Mouse (Mus musculus): Measurements from ENCODE around the gene Appl1. TPM values are rescaled to one million over a fixed set of nuclear protein-coding genes. Genes with fewer than 3 reads are reported as not detected.

The Appl1 gene
- polyA plus RNA-seq, 1 experiment from 2014 or later = 62.4 TPM

GRCm38 (mm10) chr14:26899490-26899889, 71.5 kb downstream of the Appl1 start:
- no peak for ATAC-seq
- Histone ChIP-seq H3K27me3 (replicated peaks; ENCODE audit: control insufficient read depth, insufficient read depth, low read length) (no peaks in the 10 kb centered on the region), H3K4me2 (ENCODE audit: low read length) (no peak overlapping the region), H3K9ac (ENCODE audit: low read length) (no peak overlapping the region), H3K27ac (ENCODE audit: low read depth, low read length) (no peak overlapping the region), H3K4me3 (ENCODE audit: low read depth, low read length) (no peak overlapping the region), H3K36me3 (ENCODE audit: control insufficient read depth, insufficient read depth, low read length) (no peaks in the 10 kb centered on the region), H3K9me3 (replicated peaks; ENCODE audit: control insufficient read depth, low read length) (no peaks in the 10 kb centered on the region), H3K4me1 (ENCODE audit: control insufficient read depth, insufficient read depth, low read length) (no peaks in the 10 kb centered on the region)
- WGBS = 89% methylated on average over 2 of the region's 2 CpGs
- DNase-seq (ENCODE audit: low spot score) = no peak

GRCm38 (mm10) chr14:26894392-26894791, 76.6 kb downstream of the Appl1 start, which contains the start of gene Asb14:
Gene Asb14, plus strand, starts transcription at chr14:26894557.
- no peaks in the 10 kb centered on the region for H3K4me1 ChIP-seq (ENCODE audit: control insufficient read depth, insufficient read depth, low read length)
- H3K9ac ChIP-seq (ENCODE audit: low read length) = no peak within 1 kb of the TSS
- ATAC-seq (no peak), DNase-seq (ENCODE audit: low spot score) (no peak)
- H3K27ac ChIP-seq (ENCODE audit: low read depth, low read length) = no peak within 1 kb of the TSS
- no peak within 1 kb of the TSS for H3K4me2 ChIP-seq (ENCODE audit: low read length)
- H3K27me3 ChIP-seq (replicated peaks; ENCODE audit: control insufficient read depth, insufficient read depth, low read length) = no peaks in the 10 kb centered on the region
- H3K9me3 ChIP-seq (replicated peaks; ENCODE audit: control insufficient read depth, low read length) = no peaks in the 10 kb centered on the region
- no peaks in the 10 kb centered on the region for H3K36me3 ChIP-seq (ENCODE audit: control insufficient read depth, insufficient read depth, low read length)
- H3K4me3 ChIP-seq (ENCODE audit: low read depth, low read length) = no peak within 1 kb of the TSS
- WGBS = 92% methylated on average over 4 of the region's 4 CpGs

GRCm38 (mm10) chr14:26890777-26891176, 80.3 kb downstream of the Appl1 start:
- Histone ChIP-seq H3K4me1 (ENCODE audit: control insufficient read depth, insufficient read depth, low read length) (no peaks in the 10 kb centered on the region), H3K9me3 (replicated peaks; ENCODE audit: control insufficient read depth, low read length) (no peaks in the 10 kb centered on the region), H3K4me3 (ENCODE audit: low read depth, low read length) (no peak overlapping the region), H3K9ac (ENCODE audit: low read length) (no peak overlapping the region), H3K27me3 (replicated peaks; ENCODE audit: control insufficient read depth, insufficient read depth, low read length) (no peaks in the 10 kb centered on the region), H3K36me3 (ENCODE audit: control insufficient read depth, insufficient read depth, low read length) (no peaks in the 10 kb centered on the region), H3K4me2 (ENCODE audit: low read length) (no peak overlapping the region), H3K27ac (ENCODE audit: low read depth, low read length) (no peak overlapping the region)
- WGBS = 94% methylated on average over 3 of the region's 3 CpGs
- ATAC-seq (no peak), DNase-seq (ENCODE audit: low spot score) (no peak)

- ATAC-seq = no peak
- DNase-seq (ENCODE audit: low spot score) = no peak
- WGBS = 57% methylated on average over 3 of the region's 3 CpGs
- H3K27ac ChIP-seq (ENCODE audit: low read depth, low read length) = no peak overlapping the region
- H3K4me1 ChIP-seq (ENCODE audit: control insufficient read depth, insufficient read depth, low read length) = no peaks in the 10 kb centered on the region
- no peak overlapping the region for H3K4me3 ChIP-seq (ENCODE audit: low read depth, low read length)
- no peaks in the 10 kb centered on the region for H3K36me3 ChIP-seq (ENCODE audit: control insufficient read depth, insufficient read depth, low read length)
- H3K4me2 ChIP-seq (ENCODE audit: low read length) = no peak overlapping the region
- H3K27me3 ChIP-seq (replicated peaks; ENCODE audit: control insufficient read depth, insufficient read depth, low read length) = no peaks in the 10 kb centered on the region
- no peak overlapping the region for H3K9ac ChIP-seq (ENCODE audit: low read length)
- no peaks in the 10 kb centered on the region for H3K9me3 ChIP-seq (replicated peaks; ENCODE audit: control insufficient read depth, low read length)
Observed at GRCm38 (mm10) chr14:26887244-26887643, 83.8 kb downstream of the Appl1 start.

GRCm38 (mm10) chr14:26881700-26882099, 89.3 kb downstream of the Appl1 start:
- H3K27me3 ChIP-seq (replicated peaks; ENCODE audit: control insufficient read depth, insufficient read depth, low read length) = no peaks in the 10 kb centered on the region
- no peak overlapping the region for H3K4me3 ChIP-seq (ENCODE audit: low read depth, low read length)
- H3K9me3 ChIP-seq (replicated peaks; ENCODE audit: control insufficient read depth, low read length) = no peaks in the 10 kb centered on the region
- H3K36me3 ChIP-seq (ENCODE audit: control insufficient read depth, insufficient read depth, low read length) = no peaks in the 10 kb centered on the region
- H3K9ac ChIP-seq (ENCODE audit: low read length) = no peak overlapping the region
- H3K4me2 ChIP-seq (ENCODE audit: low read length) = no peak overlapping the region
- ATAC-seq (no peak), DNase-seq (ENCODE audit: low spot score) (no peak)
- WGBS = 87% methylated on average over 5 of the region's 5 CpGs
- no peak overlapping the region for H3K27ac ChIP-seq (ENCODE audit: low read depth, low read length)
- no peaks in the 10 kb centered on the region for H3K4me1 ChIP-seq (ENCODE audit: control insufficient read depth, insufficient read depth, low read length)

- Histone ChIP-seq H3K36me3 (ENCODE audit: control insufficient read depth, insufficient read depth, low read length) (no peaks in the 10 kb centered on the region), H3K4me2 (ENCODE audit: low read length) (no peak overlapping the region), H3K27me3 (replicated peaks; ENCODE audit: control insufficient read depth, insufficient read depth, low read length) (no peaks in the 10 kb centered on the region), H3K4me1 (ENCODE audit: control insufficient read depth, insufficient read depth, low read length) (no peaks in the 10 kb centered on the region), H3K4me3 (ENCODE audit: low read depth, low read length) (no peak overlapping the region), H3K27ac (ENCODE audit: low read depth, low read length) (no peak overlapping the region), H3K9ac (ENCODE audit: low read length) (no peak overlapping the region), H3K9me3 (replicated peaks; ENCODE audit: control insufficient read depth, low read length) (no peaks in the 10 kb centered on the region)
- DNase-seq (ENCODE audit: low spot score) = no peak
- WGBS = 76% methylated on average over 2 of the region's 2 CpGs
- ATAC-seq = no peak
Observed at GRCm38 (mm10) chr14:26879976-26880375, 91.1 kb downstream of the Appl1 start.

GRCm38 (mm10) chr14:26878756-26879155, 92.3 kb downstream of the Appl1 start:
- H3K4me1 ChIP-seq (ENCODE audit: control insufficient read depth, insufficient read depth, low read length) = no peaks in the 10 kb centered on the region
- H3K4me2 ChIP-seq (ENCODE audit: low read length) = no peak overlapping the region
- H3K36me3 ChIP-seq (ENCODE audit: control insufficient read depth, insufficient read depth, low read length) = no peaks in the 10 kb centered on the region
- no peak overlapping the region for H3K4me3 ChIP-seq (ENCODE audit: low read depth, low read length)
- H3K9me3 ChIP-seq (replicated peaks; ENCODE audit: control insufficient read depth, low read length) = no peaks in the 10 kb centered on the region
- 81% methylated on average over 4 of the region's 4 CpGs for WGBS
- DNase-seq (ENCODE audit: low spot score) (no peak), ATAC-seq (no peak)
- H3K27ac ChIP-seq (ENCODE audit: low read depth, low read length) = no peak overlapping the region
- H3K27me3 ChIP-seq (replicated peaks; ENCODE audit: control insufficient read depth, insufficient read depth, low read length) = no peaks in the 10 kb centered on the region
- H3K9ac ChIP-seq (ENCODE audit: low read length) = no peak overlapping the region

Other genes with a start within 250 kb of the Appl1 start
- 0.09 TPM in 1 of 2 replicates, not detected in the other for gene Asb14, start 76.7 kb downstream of the Appl1 start, polyA plus RNA-seq (2014; fragmentation: Nextera tagmentation; extraction: Ambion mirVana)
- not detected in 2 replicates for gene Hesx1, start 23.2 kb upstream of the Appl1 start, polyA plus RNA-seq (2014; fragmentation: Nextera tagmentation; extraction: Ambion mirVana)
- 1.3 and 1.9 TPM in 2 replicates for gene Il17rd, start 67.7 kb upstream of the Appl1 start, polyA plus RNA-seq (2014; fragmentation: Nextera tagmentation; extraction: Ambion mirVana)
- gene Arhgef3, start 143.7 kb upstream of the Appl1 start, polyA plus RNA-seq (2014; fragmentation: Nextera tagmentation; extraction: Ambion mirVana) = 3.0 and 4.1 TPM in 2 replicates